Mouse (Mus musculus) CD4-positive, CD25-positive, alpha-beta regulatory T cell, adult 2 months (primary cell): ENCODE data around the gene Wfdc21.

Source experiments
- DNase-seq: peaks from one replicate; pipeline ENCODE4 v3.0.0-alpha.2; 2012; ENCODE audit warnings: low read depth, low spot score

Gene Wfdc21

GRCm38 (mm10) chr11:83746681-83747080 is at the start of gene Wfdc21:
Gene Wfdc21 (plus strand): TSS chr11:83746940.
- no peak for DNase-seq

- no peak for DNase-seq
These were observed 43.0 kb upstream of the Wfdc21 start, which contains the start of gene Wfdc17 for GRCm38 (mm10) chr11:83703705-83704104. Gene Wfdc17 (plus strand): TSS chr11:83703991.

GRCm38 (mm10) chr11:83708715-83709114 is 38.0 kb upstream of the Wfdc21 start, which contains the start of gene Wfdc18:
Gene Wfdc18 (plus strand): TSS chr11:83709015.
- no peak for DNase-seq

GRCm38 (mm10) chr11:83709683-83710082 is 37.1 kb upstream of the Wfdc21 start:
- no peak for DNase-seq

- no peak for DNase-seq
These were observed 34.1 kb upstream of the Wfdc21 start for GRCm38 (mm10) chr11:83712671-83713070.

GRCm38 (mm10) chr11:83713925-83714324 is 32.8 kb upstream of the Wfdc21 start:
- DNase-seq = no peak

GRCm38 (mm10) chr11:83717042-83717665 is 29.6 kb upstream of the Wfdc21 start:
- no peak for DNase-seq

GRCm38 (mm10) chr11:83720766-83721165 is 26.0 kb upstream of the Wfdc21 start:
- DNase-seq = no peak

GRCm38 (mm10) chr11:83728757-83729432 is 17.8 kb upstream of the Wfdc21 start:
- peak; percentile 24 for DNase-seq

GRCm38 (mm10) chr11:83731116-83731515 is 15.6 kb upstream of the Wfdc21 start:
- DNase-seq = no peak

- DNase-seq = no peak
These were observed 13.6 kb upstream of the Wfdc21 start for GRCm38 (mm10) chr11:83733071-83733640.

GRCm38 (mm10) chr11:83734215-83734614 is 12.5 kb upstream of the Wfdc21 start:
- DNase-seq = no peak

GRCm38 (mm10) chr11:83735881-83736280 is 10.9 kb upstream of the Wfdc21 start:
- no peak for DNase-seq

GRCm38 (mm10) chr11:83737109-83737558 is 9.6 kb upstream of the Wfdc21 start:
- peak; percentile 61 for DNase-seq

- peak; percentile 84 for DNase-seq
These were observed 7.5 kb upstream of the Wfdc21 start for GRCm38 (mm10) chr11:83739241-83739640.

- no peak for DNase-seq
These were observed 6.2 kb upstream of the Wfdc21 start for GRCm38 (mm10) chr11:83740443-83740991.

- no peak for DNase-seq
These were observed 4.9 kb upstream of the Wfdc21 start for GRCm38 (mm10) chr11:83741841-83742240.

- DNase-seq = no peak
These were observed 3.9 kb upstream of the Wfdc21 start for GRCm38 (mm10) chr11:83742731-83743355.

GRCm38 (mm10) chr11:83743525-83743924 is 3.2 kb upstream of the Wfdc21 start:
- DNase-seq = no peak

- no peak for DNase-seq
These were observed 588 bp upstream of the Wfdc21 start for GRCm38 (mm10) chr11:83746152-83746551.

- no peak for DNase-seq
These were observed 881 bp downstream of the Wfdc21 start for GRCm38 (mm10) chr11:83747376-83748265.
